Mouse (Mus musculus) spleen, postnatal 4 days (tissue): ENCODE data around the gene Tenm2.

Source experiments
- DNase-seq, 2 experiments: peaks; one replicate each; pipeline ENCODE4 v3.0.0; 2022; ENCODE audit warnings: low spot score in 2 of 2

The Tenm2 gene

DNA sequence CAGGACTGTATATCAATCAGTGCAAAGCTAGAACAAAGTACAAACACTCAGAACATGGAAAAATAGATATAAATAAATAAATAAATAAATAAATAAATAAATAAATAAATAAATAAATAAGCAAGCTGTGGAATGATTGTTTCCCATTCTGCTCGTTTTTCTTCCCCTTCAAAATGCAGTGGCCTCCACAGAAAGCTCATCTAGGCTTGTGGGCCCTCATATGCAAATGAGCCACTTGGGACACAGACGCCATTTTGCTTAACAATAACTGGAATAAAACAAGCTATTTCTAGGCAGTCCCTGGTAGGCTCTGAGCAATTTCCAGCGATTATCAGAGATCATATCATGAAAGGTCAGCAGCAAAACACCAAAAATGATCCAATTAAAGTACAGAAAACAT is 672.9 kb downstream of the Tenm2 start:
- DNase-seq = no peak

DNA sequence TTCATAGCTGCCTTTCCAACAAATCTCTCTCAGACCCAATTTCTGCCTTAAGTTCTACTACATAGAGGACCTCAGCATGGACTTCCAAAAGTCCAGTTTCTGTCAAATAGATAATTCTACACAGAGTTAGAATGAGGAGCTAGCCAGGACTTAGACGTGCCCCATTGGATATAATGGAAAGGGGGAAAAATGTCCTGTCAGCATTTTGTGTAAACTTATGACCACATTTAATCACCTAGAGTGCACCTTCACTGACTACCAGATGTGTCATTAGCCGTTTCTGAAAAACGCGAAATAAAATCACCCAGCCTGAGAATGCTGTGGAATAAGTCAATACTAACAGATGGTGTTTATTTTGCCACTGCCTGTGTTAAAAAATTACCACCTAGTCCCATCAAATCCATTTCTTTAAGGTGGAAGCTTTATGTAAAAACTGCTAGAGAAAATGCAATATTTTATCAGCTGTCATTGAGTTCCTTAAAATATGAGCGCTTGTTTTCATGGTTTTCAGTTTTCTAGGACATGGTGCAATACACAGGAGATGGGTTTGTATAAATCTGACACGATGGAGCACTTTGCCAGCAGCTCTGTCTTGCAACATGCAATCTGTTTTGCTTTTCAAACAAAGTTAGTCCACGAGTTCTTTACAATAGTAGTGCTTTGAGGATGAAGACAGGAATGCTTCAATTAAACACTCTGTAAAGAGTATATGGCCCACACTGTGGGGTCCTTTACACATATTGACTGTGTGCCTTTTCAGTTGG is 674.8 kb downstream of the Tenm2 start:
- no peak for DNase-seq

DNA sequence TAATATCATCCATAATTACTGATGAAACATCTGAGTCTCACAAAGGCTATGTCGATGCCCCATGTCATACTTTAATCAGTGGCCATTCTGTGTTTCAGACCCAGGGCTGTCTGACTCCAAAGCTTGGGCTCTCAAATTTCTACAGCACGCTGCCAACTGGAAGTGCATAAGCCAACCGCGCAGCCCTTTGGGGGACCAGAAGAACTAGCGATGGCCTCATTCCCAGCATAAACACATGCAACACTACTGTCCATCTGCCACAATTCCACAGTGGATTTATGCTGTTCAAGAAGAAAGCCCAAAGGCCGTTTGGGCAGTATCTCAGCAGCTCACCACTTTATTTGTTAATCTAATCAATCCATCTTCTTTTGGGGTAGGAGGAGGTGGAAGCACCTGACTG is 678.4 kb downstream of the Tenm2 start:
- no peak for DNase-seq

DNA sequence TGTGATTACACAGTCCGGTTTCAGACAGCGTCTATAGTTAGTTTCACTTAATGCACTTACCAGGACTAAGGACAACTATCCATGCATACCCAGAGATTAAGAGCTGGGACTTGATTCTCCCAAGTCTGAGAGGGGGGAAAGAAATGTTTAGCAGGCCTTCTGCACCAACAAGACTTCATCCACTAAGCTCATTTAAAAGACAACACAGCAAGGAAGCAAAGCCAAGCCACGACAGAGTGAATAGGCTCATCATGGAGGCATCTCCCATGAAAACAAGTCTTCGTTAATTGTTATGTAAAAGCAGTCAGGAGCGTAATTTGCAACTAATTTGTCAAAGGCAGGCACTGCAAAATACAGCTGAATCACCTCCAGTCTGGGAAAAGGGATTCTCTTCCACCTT is 682.5 kb downstream of the Tenm2 start:
- DNase-seq = no peak

DNA sequence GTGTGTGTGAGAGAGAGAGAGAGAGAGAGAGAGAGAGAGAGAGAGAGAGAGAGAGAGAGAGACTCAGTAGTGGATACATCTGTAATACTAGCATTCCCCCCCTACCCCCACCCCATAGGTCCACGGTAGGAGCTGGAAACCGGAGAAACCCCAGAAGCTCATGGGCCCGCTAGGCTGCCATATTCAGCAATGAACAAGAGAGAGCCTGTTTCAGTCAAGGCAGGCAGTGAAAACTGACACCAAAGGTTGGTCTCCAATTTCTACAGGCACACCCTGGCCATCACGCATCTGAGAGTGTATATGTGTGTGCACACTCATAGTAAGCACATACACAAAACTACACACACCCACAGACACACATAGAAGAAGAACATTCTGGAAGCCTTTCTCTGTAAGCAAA is 685.1 kb downstream of the Tenm2 start:
- no peak for DNase-seq

DNA sequence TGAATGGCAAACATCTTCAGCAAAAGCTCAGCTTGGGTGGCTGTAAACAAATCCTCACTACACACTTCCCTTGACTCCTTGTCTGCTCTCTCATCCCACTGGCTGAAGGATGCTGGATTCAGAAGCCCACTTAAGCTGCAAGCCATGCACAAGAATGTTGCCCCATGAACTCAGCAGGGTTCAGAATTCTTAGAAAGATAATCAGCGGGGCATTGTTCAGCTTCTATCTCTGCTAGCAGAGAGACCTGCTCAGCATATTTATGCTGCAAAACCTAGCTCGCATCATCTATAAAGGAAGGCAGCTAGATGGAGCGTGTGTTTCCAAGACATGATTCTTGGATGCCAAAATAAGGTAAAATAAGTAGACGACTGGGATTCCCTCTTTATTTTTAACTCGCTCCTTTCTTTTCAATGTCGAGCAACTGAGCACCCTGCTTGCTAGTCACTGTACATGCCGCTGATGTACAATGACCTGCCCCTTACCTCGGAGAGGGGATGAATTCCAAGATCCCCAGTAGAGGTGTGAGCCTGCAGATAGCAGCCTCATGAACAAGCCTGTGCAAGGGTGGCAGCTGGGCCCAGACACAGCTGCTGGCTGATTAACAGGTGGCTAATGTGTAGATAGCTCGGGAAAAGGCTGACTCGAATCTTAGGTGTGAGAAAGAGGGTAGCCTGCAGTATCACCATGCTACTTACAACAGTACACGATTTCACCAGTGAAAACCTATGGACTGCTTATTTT is 686.2 kb downstream of the Tenm2 start:
- DNase-seq = no peak

DNA sequence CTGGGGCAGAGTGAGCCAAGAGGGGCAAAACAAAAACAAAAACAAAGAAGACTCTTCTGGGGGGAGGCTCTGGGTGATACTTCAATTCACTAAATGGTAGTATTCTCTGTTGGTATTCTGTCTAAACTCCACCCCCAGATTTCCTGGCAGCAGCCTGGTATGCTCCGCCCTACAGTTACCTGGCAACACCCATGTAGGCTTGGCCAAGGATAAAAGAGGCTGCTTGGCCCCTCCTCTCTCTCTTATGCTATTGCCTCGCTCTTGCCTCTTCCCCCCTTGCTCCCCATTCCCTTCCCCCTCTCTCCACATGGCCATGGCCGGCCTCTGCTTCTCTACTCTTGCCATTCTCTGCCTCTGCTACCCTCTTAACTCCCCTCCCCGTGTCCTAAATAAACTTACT is 687.6 kb downstream of the Tenm2 start:
- DNase-seq = no peak

DNA sequence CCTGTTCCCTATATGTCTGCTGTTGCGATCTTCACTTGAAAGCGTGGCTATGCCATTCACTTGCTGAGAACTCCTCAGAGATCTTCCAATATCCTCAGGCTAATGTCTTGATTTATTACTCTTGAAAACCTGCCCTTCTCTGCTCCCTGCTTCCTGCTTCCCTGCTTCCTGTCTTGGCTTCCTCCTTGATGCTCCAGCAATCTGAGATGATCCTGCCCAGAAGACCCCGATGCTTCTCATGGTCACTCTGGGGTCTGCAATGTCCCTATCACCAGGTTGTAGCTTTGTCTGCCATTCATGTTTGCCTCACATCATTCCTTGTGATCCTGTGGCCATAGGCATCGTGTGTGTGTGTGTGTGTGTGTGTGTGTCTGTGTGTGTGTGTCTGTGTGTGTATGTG is 697.6 kb downstream of the Tenm2 start:
- DNase-seq = no peak

DNA sequence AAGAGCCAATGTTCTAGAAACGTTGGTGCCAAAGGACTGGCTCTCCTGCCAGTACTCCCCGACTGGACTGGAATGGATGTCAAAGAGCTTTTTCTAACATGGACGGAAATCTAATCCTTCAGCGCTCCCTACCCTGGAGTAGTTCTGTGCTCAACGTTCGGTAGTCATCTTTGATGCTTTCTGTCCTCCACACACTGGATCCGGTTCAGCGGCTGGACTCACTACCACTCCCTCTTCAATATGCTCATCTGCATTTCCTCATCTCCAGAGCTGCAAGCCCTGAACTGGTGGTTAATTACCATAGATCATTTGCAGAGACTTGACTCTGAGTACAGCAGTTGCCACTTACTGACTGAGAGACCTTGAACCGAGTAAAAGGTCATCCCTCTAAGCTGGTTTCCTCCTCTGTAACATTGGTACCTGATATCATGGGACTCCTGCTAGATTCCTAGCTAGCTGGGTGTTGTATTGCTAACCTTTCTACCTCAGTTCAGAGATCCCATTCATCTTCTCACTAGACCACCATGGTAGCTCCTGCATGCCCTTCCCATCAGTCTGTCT is 698.1 kb downstream of the Tenm2 start:
- DNase-seq = no peak

DNA sequence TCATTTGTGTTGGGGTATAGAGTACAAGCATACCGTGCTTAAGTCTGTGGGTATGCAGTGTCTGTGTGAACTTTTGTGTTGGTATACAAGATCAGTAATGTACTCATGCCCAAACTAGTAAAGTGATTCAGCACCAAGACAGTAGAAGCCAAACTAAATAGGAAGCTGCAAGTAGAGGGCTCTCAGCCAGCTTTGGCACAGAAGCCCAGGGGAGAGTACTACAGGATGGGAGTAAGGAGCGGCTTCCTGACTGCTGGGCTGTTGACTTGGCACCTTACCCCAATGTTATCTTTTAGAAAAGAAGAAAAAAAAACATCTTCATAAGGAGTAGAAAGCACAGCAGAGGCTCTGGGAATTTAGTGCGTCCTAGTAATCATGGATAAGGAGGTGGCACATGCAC is 700.2 kb downstream of the Tenm2 start:
- DNase-seq = no peak

DNA sequence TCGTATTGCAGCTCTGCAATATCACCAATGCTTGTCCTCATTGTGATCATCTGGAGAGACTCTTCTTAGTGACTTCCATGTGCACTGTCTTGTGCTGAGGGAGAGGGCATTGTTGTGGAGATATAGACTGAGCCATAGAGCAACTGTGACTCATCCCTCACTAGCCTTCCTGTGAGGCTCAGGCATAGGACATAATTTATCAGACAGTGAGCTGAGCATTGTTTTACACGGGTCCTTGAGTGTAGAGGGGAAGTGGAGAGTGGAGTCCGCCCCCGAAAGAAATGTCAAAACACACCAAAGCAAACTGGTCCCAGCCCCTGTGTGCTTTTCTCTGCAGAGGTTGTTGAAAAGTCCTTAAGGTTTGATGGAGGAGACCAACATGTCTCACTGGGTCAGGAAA is 704.1 kb downstream of the Tenm2 start:
- no peak for DNase-seq

DNA sequence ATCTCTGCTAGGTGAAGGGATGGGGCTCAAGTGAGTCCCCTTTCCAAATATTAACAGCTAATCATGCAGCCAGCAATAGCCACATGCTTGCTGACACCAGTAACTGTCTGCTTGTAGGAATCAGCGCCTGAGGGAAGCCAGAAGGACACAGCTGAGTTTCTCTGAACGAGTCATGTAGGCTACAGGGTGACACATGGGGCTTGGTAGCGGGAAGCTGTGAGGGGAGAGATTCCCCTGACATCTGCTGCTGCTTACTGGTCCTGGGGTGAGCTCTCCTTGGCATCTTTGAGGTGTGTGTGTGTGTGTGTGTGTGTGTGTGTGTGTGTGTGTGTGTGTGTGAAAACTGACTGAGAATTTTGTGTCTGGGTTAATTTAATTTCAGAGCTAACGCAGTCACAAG is 708.3 kb downstream of the Tenm2 start:
- no peak for DNase-seq

DNA sequence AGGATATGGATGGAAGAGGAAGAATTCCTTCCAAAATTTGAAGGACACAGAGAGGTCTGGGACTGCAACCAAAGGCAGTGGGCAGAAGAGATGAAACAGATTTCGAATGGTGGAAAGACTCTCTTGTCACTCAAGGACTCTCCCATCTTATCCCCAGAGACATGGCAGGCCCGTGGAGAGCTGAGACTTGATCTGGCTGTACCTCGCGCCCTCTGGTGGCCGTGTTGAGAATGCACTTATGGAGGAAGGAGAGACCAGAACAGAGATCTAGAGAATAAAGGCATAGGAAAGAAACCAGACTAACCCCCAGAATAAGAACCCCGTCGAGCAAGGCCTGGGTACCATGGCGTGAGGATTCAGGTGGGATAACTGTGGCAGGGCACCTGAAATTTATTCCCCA is 709.4 kb downstream of the Tenm2 start:
- DNase-seq = peak; percentile 26 to 74

DNA sequence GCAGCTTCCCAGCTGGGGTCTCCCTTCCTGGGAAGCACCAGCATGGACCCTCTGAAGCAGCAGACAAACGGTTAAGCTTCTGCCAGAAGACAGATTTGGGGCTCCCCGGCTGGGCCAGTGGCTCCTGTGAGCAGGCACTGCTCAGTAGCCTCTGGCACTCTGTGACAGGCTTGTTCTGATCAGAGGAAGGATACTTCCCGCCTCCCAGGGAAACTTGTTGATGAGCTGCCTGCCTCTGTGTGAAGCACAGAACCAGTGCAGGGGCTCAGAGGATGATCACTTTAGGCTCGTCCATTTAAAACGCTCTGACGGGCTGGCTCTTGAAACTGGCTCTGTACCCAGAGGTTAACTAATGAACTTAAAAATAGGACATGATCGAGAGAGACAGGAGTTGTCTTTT is 723.3 kb downstream of the Tenm2 start:
- no peak for DNase-seq

DNA sequence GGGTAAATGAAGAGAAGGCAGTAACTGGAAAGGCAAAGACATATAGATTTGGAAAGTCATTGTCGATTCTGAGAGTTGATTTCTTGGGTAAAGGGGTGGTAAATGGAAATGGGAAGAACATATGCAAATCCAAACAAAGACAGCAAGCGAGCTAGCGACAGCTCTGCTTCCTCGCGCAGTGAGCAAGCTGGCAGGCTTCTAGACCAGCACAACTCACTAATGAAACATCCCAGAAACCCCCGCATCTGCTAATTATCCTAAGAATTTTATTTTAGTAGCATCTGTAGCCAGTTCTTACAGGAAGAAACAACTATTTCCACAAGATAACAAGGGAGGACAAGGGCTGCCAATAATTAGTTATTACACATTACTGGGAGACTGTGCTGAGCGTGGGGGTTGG is 727.5 kb downstream of the Tenm2 start:
- DNase-seq = no peak

DNA sequence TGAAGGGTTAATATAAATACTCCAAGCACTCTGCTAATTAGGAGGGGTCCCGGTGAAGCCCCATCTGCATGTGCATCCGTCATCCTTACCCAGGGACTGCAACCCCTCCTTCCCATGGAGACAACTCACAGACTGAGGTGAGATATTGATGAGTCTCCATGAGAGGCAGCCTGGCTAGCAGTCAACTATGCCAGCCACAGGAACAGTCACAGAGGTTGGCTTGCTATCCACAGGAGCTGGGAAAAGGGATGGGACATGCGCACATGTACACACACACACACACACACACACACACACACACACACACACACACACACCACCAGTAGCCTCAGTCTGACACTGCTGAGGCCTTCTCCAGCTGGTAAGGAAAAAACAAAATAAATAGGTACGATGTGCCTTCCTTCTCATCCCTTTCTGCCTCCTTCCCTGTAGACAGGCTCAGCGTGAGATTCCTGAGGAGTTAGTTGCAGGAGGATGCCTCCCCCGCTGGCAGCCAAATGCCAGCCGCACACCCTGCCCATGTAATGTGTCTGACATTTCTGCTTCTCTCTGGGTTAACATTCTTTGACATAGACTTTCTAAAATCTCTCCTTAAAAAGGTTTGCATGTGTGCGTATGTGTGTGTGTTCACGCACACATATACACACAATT is 740.7 kb downstream of the Tenm2 start:
- DNase-seq = no peak

DNA sequence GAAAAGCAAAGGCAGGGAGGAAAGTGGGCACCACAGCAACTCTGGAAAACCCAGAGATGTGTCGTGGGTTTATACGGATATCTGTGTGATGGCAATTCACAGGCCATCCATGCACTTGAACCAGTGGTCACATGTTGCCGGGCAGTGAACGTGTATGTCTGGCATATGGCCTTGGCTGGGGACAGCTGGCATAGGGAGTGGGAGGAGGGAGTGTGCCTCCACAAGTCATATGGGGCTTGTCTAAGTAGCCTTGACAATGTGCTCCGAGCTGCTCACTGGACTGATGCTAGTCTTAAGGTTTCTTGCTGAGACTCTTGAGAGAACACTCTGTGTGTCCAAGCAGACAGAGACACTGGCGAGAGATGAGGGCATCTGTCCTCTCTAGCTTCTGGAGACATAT is 743.5 kb downstream of the Tenm2 start:
- DNase-seq = no peak

DNA sequence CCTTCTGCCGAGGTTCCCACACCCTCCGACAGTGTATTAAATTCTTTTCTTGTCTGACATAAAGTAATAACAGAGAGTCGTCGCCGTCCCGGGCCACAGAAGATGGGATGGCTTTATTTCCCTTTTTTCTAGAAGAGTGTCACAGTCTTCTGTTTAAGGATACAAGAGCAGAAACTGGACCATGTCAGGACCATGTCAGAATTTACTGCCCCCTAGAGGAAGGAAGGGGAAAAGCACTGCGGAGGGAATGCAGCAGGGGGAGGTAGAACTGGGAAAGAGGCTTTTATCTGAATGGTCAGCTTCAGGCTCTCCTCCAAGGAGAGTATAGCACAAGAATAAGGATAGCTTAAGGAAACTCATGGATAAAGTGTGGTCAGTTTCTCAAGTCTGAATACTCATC is 745.7 kb downstream of the Tenm2 start:
- no peak for DNase-seq

DNA sequence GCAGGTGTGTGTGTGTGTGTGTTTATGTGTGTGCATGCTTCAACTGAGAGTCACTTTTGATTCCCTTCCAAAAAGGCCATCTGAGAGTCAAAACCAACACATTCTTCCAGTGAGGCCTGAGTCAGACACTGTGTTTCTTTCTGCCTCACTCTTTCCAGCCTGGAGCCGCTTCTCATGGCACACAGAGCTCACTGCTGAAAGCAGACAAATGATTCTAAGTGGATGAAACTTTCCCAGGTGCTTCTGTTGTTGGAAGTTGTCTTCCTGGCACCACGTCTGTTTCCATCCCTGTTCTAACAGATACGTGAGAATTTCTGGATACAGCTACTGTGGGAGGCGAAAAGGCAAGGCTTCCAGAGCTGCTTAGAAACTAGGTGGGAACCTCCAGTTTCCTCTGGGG is 747.1 kb downstream of the Tenm2 start:
- no peak for DNase-seq

DNA sequence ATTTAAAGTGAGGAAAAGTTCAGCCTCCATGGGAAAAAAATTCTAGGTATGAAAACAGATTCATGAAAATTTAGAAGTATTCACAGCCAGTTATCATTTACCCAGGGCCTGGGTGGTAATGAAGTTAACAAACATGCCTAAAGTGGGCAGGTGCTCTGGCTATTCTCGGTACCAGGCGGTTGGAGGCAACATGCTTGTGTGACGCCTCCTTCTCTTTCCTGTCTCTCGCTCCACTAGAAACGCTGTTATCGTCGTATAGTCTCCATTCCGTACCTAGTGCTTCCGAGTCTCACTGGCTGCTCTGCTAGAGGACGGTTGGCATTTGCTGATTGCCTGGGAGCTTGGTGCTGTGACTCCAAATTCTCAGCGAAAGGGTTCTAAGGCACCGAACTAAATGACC is 749.7 kb downstream of the Tenm2 start:
- no peak for DNase-seq

DNA sequence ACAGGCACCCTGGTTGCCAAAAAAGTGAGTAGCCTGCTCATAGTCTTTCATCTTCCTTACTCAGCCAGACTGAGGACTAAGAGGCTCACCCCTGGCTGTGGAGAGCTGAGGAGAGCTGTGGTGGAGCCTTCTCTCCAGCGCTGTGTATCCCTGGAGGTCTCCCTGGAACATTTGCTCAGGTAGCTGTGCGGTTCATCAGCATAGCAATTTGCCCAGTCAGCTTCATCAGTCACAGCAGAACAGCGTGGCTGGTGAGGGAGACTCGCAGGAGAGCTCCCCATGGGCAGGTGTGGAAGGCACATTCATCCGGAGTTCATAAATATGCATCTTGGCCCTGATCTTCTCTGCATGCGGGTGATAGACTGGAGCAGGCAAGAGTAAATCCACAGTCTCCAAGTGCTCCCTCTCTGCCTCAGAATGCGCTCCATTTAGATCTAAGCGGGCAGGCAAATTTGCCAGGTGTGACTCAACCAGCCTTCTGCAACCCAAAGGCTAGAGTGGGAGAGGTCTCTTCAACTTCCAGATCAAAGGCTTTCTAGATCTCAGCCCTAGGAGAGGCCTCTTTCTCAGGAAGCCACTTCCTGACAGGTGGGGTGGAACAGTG is 751.2 kb downstream of the Tenm2 start:
- no peak for DNase-seq

DNA sequence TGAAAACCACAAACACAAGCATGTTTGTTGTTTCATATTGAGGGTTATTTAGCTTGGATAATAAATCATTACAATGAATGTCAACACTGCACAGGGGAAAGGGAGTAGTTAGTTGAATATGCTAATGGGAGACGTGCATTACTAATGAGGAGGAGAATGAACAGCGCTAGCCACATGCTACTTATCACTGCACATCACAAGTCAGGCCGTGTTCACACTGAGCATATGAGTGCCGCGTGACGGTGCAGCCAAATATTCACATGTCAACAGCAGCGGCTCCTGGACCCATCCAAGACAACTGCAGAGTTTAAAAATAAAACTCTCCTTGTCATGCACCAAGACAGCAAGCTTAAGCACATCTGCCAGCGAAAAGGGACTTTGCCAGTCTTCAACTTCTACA is 753.6 kb downstream of the Tenm2 start:
- DNase-seq = no peak
